Mouse (Mus musculus): Measurements from ENCODE around the gene Ranbp9.

- TF ChIP-seq CTCF (IDR thresholded peaks at IDR 0.05; ENCODE audit: borderline replicate concordance, insufficient read depth, low read length), result no peak
- TF ChIP-seq POLR2A (IDR thresholded peaks at IDR 0.05; ENCODE audit: low read depth, low read length), result no peak
These were observed 33.9 kb upstream of the Ranbp9 start for GRCm38 (mm10) chr13:43514950-43515358.

All from embryonic fibroblast, embryonic 13.5 days (primary cell).